Mouse (Mus musculus) heart, postnatal 0 days (tissue): ENCODE results near the gene Clk2. TPM values are rescaled to one million over a fixed set of nuclear protein-coding genes. Genes with fewer than 3 reads are reported as not detected.
A peak's percentile ranks its signal among the peaks of the same experiment; 100 is the strongest.

Source experiments
- ATAC-seq: fragments of 200-750 bp; cut with Nextera tagmentation; 2 replicates; pipeline ENCODE4 v1.8.0; 2017; ENCODE audit warnings: low read depth, moderate number of reproducible peaks, moderate library complexity; ENCODE audit not compliant: insufficient read depth
- DNase-seq: peaks from one replicate; pipeline ENCODE4 v3.0.0-alpha.2; 2016; ENCODE audit warnings: low spot score
- H3K27ac ChIP-seq: fragments of 300-500 bp; sonication (generic); 2 replicates; pipeline ENCODE4 v1.5.1; 2014; ENCODE audit warnings: low read depth, mild to moderate bottlenecking
- H3K27me3 ChIP-seq: fragments of 300-500 bp; sonication (generic); 2 replicates; pipeline ENCODE4 v1.6.1; 2014; ENCODE audit warnings: low read length, mixed read lengths; ENCODE audit not compliant: control insufficient read depth, insufficient read depth
- H3K36me3 ChIP-seq: fragments of 300-500 bp; sonication (generic); replicated peaks from 2 replicates; pipeline ENCODE4 v1.6.1; 2014; ENCODE audit warnings: low read length, mixed read lengths; ENCODE audit not compliant: control insufficient read depth, insufficient read depth
- H3K4me1 ChIP-seq: fragments of 300-500 bp; sonication (generic); 2 replicates; pipeline ENCODE4 v1.6.1; 2014; ENCODE audit warnings: antibody characterized with exemption; ENCODE audit not compliant: control insufficient read depth, insufficient read depth
- H3K4me2 ChIP-seq: fragments of 300-500 bp; sonication (generic); 2 replicates; pipeline ENCODE4 v1.6.1; 2014; ENCODE audit warnings: low read depth, mild to moderate bottlenecking, low read length, moderate library complexity
- H3K4me3 ChIP-seq: fragments of 300-500 bp; sonication (generic); 2 replicates; pipeline ENCODE4 v1.5.1; 2014; ENCODE audit warnings: low read depth, low read length
- H3K9ac ChIP-seq: fragments of 300-500 bp; sonication (generic); replicated peaks from 2 replicates; pipeline ENCODE4 v1.6.1; 2014; ENCODE audit warnings: low read depth, low read length, mixed read lengths
- H3K9me3 ChIP-seq: fragments of 300-500 bp; sonication (generic); replicated peaks from 2 replicates; pipeline ENCODE4 v1.6.1; 2016; ENCODE audit warnings: low read length; ENCODE audit not compliant: control insufficient read depth
- CTCF ChIP-seq: IDR thresholded peaks from 2 replicates; pipeline ENCODE4 v1.5.1; 2016; ENCODE audit warnings: antibody characterized with exemption, control low read depth, low read depth
- EP300 ChIP-seq: IDR thresholded peaks from 2 replicates; pipeline ENCODE4 v1.6.1; 2016; ENCODE audit warnings: antibody characterized with exemption, low read depth
- WGBS: fragments of 180-500 bp; shearing (Covaris S2); extraction: QIAGEN DNeasy Blood & Tissue Kit; methylation state at CpG from one replicate; pipeline ENCODE4 v1.1.7; 2014; 5-methylcytosine and 5-hydroxymethylcytosine counted together
- polyA plus RNA-seq: library from polyadenylated mRNA; unstranded; fragments of >200 nt; fragmentation: Nextera tagmentation; extraction: Ambion mirVana; gene quantifications from 2 replicates; pipeline ENCODE4 v1.2.1, GENCODE M21; 2015
- total RNA-seq: library from RNA; depleted of rRNA; stranded (reverse); fragments of >200 nt; gene quantifications from 2 replicates; pipeline ENCODE4 v1.2.3, GENCODE M21; 2014; ENCODE audit warnings: low replicate concordance

The Clk2 gene
- total and polyA plus RNA-seq, 2 experiments from 2014 or later, result 8.5 to 22.7 TPM

DNA sequence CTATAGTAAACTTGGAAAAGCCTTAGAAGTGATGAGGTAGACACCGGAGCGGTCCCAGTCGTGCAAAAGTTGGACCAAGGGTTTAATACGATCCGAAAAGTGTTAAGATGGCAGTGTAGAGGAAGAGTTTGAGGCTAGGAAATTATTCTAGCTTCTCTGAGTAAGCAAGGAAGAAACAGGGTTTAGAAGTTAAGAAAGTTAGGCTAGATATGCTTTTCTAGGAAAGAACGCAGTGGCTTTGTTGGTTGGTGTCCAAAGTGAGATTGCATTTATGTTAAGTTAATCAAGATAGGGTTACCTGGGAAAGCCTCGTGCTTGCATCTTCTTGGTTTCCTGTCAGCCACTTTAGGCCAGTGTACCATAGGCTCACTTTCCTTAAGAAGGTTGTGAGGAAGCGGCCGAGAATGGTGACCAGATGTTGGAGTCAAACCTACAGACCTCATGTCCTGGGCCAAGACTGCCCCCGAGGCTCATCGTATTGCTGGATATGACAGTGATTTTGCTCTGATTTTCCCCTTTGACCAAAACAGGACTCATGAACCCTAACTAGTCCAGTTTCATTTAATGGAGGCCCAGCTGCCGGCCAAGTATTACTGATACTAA is 774 bp downstream of the Clk2 start:
- Histone ChIP-seq H3K27ac (peak overlapping the region; percentile 96), H3K4me2 (peak overlapping the region; percentile 65), H3K9ac (peak overlapping the region; percentile 89), H3K4me3 (peak overlapping the region; percentile 84), H3K9me3 (no peaks in the 10 kb centered on the region), H3K27me3 (no peaks in the 10 kb centered on the region), H3K4me1 (peaks cover 11% of the 10 kb centered on the region; the same call in 1 of the 2 replicates), H3K36me3 (peaks cover 34% of the 10 kb centered on the region)
- TF ChIP-seq CTCF, result no peak
- no peak for TF ChIP-seq EP300
- 16% methylated on average over 12 of the region's 12 CpGs for WGBS
- no peak for DNase-seq
- no peak for ATAC-seq

DNA sequence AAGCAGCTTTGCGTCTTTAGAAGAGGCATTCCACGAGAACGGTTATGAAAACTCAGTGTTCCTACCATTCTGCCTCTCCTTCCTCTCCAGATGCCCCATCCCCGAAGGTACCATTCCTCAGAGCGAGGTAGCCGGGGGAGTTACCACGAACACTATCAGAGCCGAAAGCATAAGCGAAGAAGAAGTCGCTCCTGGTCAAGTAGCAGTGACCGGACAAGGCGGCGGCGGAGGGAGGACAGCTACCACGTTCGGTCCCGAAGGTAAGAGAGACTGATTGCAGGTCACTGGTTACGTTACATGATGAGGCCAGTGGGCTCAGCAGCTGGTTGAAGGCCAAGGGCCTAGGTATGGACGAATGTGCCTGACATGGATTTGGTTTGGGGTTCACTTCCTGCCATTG is 2.4 kb downstream of the Clk2 start:
- H3K4me2 ChIP-seq, result no peak overlapping the region
- no peak overlapping the region for H3K4me3 ChIP-seq
- no peak overlapping the region for H3K27ac ChIP-seq
- peaks cover 11% of the 10 kb centered on the region; the same call in 1 of the 2 replicates for H3K4me1 ChIP-seq
- no peaks in the 10 kb centered on the region for H3K27me3 ChIP-seq
- 90% methylated on average over 19 of the region's 19 CpGs for WGBS
- H3K36me3 ChIP-seq, result peaks cover 49% of the 10 kb centered on the region
- DNase-seq, result no peak
- H3K9me3 ChIP-seq, result no peaks in the 10 kb centered on the region
- no peak overlapping the region for H3K9ac ChIP-seq
- no peak for ATAC-seq
- TF ChIP-seq CTCF (no peak), EP300 (no peak)

- H3K36me3 ChIP-seq, result peaks cover 77% of the 10 kb centered on the region
- WGBS, result 93% methylated on average over 11 of the region's 11 CpGs
- H3K9me3 ChIP-seq, result no peaks in the 10 kb centered on the region
- no peak overlapping the region for H3K4me3 ChIP-seq
- H3K27ac ChIP-seq, result no peak overlapping the region
- no peak overlapping the region for H3K4me2 ChIP-seq
- ATAC-seq (no peak), DNase-seq (no peak)
- H3K27me3 ChIP-seq, result no peaks in the 10 kb centered on the region
- H3K4me1 ChIP-seq, result peaks cover 9% of the 10 kb centered on the region
- no peak overlapping the region for H3K9ac ChIP-seq
- no peak for TF ChIP-seq CTCF
- TF ChIP-seq EP300, result no peak
These were observed 10.2 kb downstream of the Clk2 start for GRCm38 (mm10) chr3:89174844-89175243.

DNA sequence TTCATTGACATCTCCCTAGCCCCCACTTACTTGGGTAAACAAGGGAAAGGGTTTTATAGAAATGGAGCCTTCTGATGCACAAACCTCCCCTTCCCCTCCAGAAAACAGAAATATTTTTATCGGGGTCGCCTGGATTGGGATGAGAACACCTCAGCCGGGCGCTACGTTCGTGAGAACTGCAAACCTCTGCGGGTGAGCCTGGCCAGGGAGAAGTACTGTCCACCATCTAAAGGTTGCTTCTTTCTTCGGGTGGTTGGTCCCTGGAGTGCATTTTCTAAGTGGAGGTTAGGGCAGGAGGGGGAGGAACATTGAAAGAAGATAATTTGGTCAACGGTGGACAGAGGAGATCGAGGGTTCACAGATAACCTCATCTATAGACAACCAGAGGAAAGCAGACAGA is 10.9 kb downstream of the Clk2 start:
- H3K4me3 ChIP-seq, result no peak overlapping the region
- H3K27ac ChIP-seq, result no peak overlapping the region
- H3K27me3 ChIP-seq, result no peaks in the 10 kb centered on the region
- peaks cover 77% of the 10 kb centered on the region for H3K36me3 ChIP-seq
- peaks cover 9% of the 10 kb centered on the region for H3K4me1 ChIP-seq
- ATAC-seq (no peak), DNase-seq (no peak)
- H3K4me2 ChIP-seq, result no peak overlapping the region
- no peak overlapping the region for H3K9ac ChIP-seq
- 84% methylated on average over 10 of the region's 10 CpGs for WGBS
- H3K9me3 ChIP-seq, result no peaks in the 10 kb centered on the region
- no peak for TF ChIP-seq EP300

DNA sequence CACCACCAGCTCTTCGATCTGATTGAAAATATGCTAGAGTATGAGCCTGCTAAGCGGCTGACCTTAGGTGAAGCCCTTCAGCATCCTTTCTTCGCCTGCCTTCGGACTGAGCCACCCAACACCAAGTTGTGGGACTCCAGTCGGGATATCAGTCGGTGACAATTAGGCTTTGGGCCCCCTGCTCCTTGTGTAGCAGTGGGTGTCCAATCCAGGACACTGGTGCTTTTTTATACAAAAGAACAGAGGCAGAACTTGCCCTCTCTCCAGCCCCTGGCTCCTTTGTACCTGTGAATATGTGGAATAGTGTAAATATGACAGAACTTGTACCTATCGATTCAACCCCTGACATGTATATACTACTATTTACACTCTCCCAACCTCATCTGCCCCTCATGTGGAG is 11.8 kb downstream of the Clk2 start:
- TF ChIP-seq EP300 (no peak), CTCF (no peak)
- DNase-seq (no peak), ATAC-seq (no peak)
- Histone ChIP-seq H3K27me3 (no peaks in the 10 kb centered on the region), H3K4me2 (no peak overlapping the region), H3K4me1 (peaks cover 9% of the 10 kb centered on the region), H3K9me3 (no peaks in the 10 kb centered on the region), H3K36me3 (peaks cover 76% of the 10 kb centered on the region), H3K9ac (no peak overlapping the region), H3K4me3 (no peak overlapping the region), H3K27ac (no peak overlapping the region)
- WGBS, result 77% methylated on average over 7 of the region's 7 CpGs
